Mouse (Mus musculus) G1E (cell line): ENCODE measurements around the gene Foxq1. TPM values are rescaled to one million over a fixed set of nuclear protein-coding genes. Genes with fewer than 3 reads are reported as not detected.

Experiments used
- ATAC-seq: 2 replicates; pipeline ENCODE4 v1.8.0; 2016; ENCODE audit warnings: mild to moderate bottlenecking; ENCODE audit not compliant: insufficient number of reproducible peaks, poor library complexity, low FRiP score, severe bottlenecking; ENCODE audit errors: extremely low read depth
- DNase-seq: peaks from one replicate; pipeline ENCODE4 v3.0.0; 2012; ENCODE audit warnings: low spot score
- H3K27me3 ChIP-seq: 2 replicates; pipeline ENCODE4 v1.6.1; 2012; ENCODE audit warnings: mild to moderate bottlenecking, low read length, inconsistent platforms; ENCODE audit not compliant: insufficient read depth
- H3K36me3 ChIP-seq: replicated peaks from 2 replicates; pipeline ENCODE3; 2012; ENCODE audit warnings: mild to moderate bottlenecking, inconsistent platforms
- H3K4me1 ChIP-seq: 2 replicates; pipeline ENCODE4 v1.6.1; 2012; ENCODE audit warnings: low read depth, low read length, inconsistent platforms, mixed read lengths; ENCODE audit not compliant: insufficient read depth
- H3K4me3 ChIP-seq: 2 replicates; pipeline ENCODE4 v1.5.1; 2012; ENCODE audit warnings: low read depth, mild to moderate bottlenecking, inconsistent platforms, low read length, moderate library complexity, mixed read lengths
- H3K9me3 ChIP-seq: replicated peaks from 2 replicates; pipeline ENCODE4 v1.6.1; 2012; ENCODE audit warnings: inconsistent platforms
- CTCF ChIP-seq: IDR thresholded peaks from 2 replicates; pipeline ENCODE4 v1.5.1; 2012; ENCODE audit warnings: low read depth, low read length, inconsistent platforms, mixed read lengths
- GATA1 ChIP-seq: IDR thresholded peaks from 2 replicates; pipeline ENCODE4 v1.6.1; 2012; ENCODE audit warnings: borderline replicate concordance, low read length, inconsistent platforms, mixed read lengths
- GATA2 ChIP-seq: IDR thresholded peaks from 2 replicates; pipeline ENCODE4 v1.6.1; 2012; ENCODE audit warnings: low read depth, low read length, inconsistent platforms, borderline replicate concordance
- POLR2AphosphoS5 ChIP-seq: IDR thresholded peaks from 2 replicates; pipeline ENCODE4 v1.6.1; 2012; ENCODE audit warnings: low read depth, low read length, inconsistent platforms; ENCODE audit not compliant: insufficient replicate concordance
- TAL1 ChIP-seq: conservative IDR thresholded peaks from 2 replicates; pipeline ENCODE4 v1.6.1; 2012; ENCODE audit warnings: low read depth, low read length, inconsistent platforms, mixed read lengths
- polyA plus RNA-seq: library from polyadenylated mRNA; stranded (reverse); fragments of >175 nt; gene quantifications from 2 replicates; pipeline ENCODE4 v1.2.3, GENCODE M21; 2012
- total RNA-seq, 2 experiments: library from RNA; stranded (forward) in 1 of 2; stranded (reverse) in 1 of 2; fragments of 200-1000 nt in 1 of 2; fragments of >200 nt in 1 of 2; fragmentation: Nextera tagmentation in 1 of 2; gene quantifications; 2 replicates each; pipeline ENCODE4 v1.2.3; 2014 to 2017

Foxq1 gene
- not detected in 2 replicates for total RNA-seq (2014; fragmentation: Nextera tagmentation)
- 0.05 and 0.06 TPM in 2 replicates for total RNA-seq (2017)
- polyA plus RNA-seq: not detected in 2 replicates

DNA sequence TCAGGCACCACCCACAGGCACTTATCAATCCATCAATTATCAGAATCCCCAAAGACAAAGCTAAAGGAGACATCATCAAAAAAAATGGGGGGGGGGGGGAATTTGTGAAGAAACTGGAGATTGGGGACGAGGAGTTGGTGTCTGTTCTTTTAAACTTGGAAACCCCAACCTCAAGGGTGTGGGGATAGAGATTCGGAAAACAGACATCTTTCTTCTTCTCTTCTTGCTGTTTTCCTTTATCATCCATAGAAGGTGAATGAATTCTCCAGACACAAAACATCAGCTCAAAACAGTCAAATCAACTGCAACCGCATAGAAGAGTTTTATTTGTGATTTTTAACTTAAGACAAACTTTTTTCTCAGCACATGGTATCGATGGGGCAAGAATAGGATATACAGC is at the start of gene Foxq1:
Foxq1 (plus strand) TSS at position 301 of the 400 bp plus-strand sequence.
- DNase-seq: no peak
- Histone ChIP-seq H3K27me3 (no peaks in the 10 kb centered on the region), H3K36me3 (no peaks in the 10 kb centered on the region), H3K4me1 (no peaks in the 10 kb centered on the region), H3K9me3 (peaks cover 24% of the 10 kb centered on the region), H3K4me3 (no peak within 1 kb of the TSS)
- no peak for ATAC-seq
- TF ChIP-seq POLR2AphosphoS5 (no peak), CTCF (no peak), GATA2 (no peak), TAL1 (no peak), GATA1 (no peak)

DNA sequence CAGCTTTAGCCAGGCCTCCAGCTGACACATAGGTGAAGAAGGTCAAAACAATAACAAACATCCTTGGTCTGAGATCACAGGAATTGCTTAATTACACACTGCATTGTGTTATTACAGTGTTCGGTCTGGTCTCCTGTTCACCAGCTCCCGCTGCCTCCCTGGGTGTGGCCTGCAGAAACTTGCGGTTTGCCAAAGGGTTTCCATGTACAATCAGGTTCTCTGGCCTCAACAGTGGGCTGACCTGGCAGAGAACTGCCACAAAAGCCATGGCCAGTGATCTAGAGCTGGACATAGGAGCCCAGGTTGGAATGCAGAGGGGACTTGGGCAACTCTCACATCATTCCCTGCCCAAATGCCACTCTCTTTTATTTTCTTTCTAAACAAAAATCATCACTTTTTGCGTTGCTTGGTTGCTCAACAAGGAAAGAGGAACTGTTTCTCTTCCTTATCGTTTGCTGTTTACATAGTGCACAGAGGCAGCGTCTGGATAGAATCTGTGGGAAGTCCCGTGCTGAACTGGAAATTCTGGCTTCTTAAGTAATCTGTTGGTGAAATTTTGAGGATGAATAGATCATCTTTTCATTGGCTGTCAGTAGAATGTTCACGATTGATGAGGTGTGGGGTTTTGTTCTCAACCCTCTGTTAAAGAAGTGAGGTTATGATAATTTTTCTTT is 49.3 kb upstream of the Foxq1 start:
- ATAC-seq (no peak), DNase-seq (no peak)
- Histone ChIP-seq H3K4me3 (no peak overlapping the region), H3K4me1 (no peaks in the 10 kb centered on the region), H3K9me3 (no peaks in the 10 kb centered on the region), H3K36me3 (no peaks in the 10 kb centered on the region), H3K27me3 (no peaks in the 10 kb centered on the region)
- no peak for TF ChIP-seq POLR2AphosphoS5
- TF ChIP-seq GATA1: no peak

DNA sequence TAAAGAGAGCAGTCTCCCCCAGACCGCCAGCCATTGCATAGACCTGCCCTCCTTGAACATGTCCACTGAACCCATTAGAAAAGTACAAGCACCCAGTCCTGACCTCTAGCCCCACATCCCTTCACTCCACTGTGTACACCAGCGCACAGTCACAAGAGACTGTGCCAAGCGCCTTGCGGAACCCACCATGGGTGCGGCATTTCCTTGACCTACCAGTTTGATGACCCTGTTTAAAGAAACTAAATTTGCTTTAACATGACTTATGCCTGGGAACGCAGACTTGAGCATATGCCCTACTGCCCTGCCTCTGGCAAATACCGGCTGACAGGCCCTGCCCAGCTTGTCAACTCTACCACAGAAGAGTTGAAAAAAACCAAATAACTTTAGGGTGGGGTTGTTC is 40.7 kb upstream of the Foxq1 start:
- Histone ChIP-seq H3K9me3 (no peaks in the 10 kb centered on the region), H3K4me3 (no peak overlapping the region), H3K4me1 (no peaks in the 10 kb centered on the region), H3K36me3 (no peaks in the 10 kb centered on the region), H3K27me3 (no peaks in the 10 kb centered on the region)
- no peak for DNase-seq
- ATAC-seq: no peak
- TF ChIP-seq GATA2: no peak
- TF ChIP-seq GATA1: no peak
- TF ChIP-seq CTCF: no peak
- TF ChIP-seq TAL1: no peak
- TF ChIP-seq POLR2AphosphoS5: no peak

DNA sequence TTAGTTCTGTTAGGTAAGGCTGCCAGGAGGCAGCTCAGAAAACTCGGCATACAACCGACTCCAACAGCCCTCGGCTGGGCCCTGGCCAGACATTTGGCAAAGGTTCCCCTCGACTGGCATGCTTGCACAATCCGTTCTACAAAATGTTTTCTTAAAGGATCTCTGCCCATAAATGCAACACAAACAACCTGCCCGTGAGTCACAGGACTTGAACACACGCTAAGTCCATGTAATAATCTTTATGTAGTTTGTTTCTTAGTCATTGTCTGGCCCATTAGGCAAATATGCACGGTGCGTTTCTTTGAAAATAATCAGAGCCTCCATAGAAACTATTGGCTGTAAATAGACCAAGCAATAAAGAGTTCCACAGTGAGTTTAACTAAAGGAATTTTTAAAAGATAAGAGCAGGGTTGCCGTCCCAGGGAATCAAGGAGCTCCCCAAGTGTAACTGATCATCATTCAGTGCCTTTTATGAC is 37.5 kb upstream of the Foxq1 start:
- no peaks in the 10 kb centered on the region for H3K4me1 ChIP-seq
- DNase-seq (no peak), ATAC-seq (no peak)
- no peaks in the 10 kb centered on the region; the same call in 1 of the 2 replicates for H3K27me3 ChIP-seq
- no peak overlapping the region for H3K4me3 ChIP-seq
- no peaks in the 10 kb centered on the region for H3K36me3 ChIP-seq
- H3K9me3 ChIP-seq: no peaks in the 10 kb centered on the region
- no peak for TF ChIP-seq GATA1
- TF ChIP-seq POLR2AphosphoS5: no peak
- TF ChIP-seq GATA2: no peak
- no peak for TF ChIP-seq CTCF
- no peak for TF ChIP-seq TAL1

DNA sequence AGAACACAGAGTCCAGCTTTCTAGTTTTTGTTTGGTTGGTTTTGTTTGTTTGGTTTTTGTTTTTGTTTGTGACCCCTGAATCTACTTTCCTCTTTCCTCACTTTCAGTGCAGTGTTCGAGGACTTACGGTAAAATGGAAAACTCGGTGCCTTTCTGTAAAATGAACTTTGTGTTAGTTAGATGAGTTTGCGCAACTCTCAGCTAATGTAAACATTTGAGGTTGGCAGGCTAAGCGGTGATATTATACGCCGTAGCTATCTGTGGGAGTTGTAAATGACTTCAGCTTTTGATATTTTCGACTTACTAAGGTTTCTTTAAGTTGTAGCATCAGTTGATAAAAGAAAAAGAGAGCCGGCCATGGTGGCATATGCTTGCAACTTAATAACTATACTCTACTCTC is 37.0 kb upstream of the Foxq1 start:
- ATAC-seq (no peak), DNase-seq (no peak)
- Histone ChIP-seq H3K36me3 (no peaks in the 10 kb centered on the region), H3K9me3 (no peaks in the 10 kb centered on the region), H3K4me3 (no peak overlapping the region), H3K4me1 (no peaks in the 10 kb centered on the region), H3K27me3 (no peaks in the 10 kb centered on the region; the same call in 1 of the 2 replicates)
- TF ChIP-seq POLR2AphosphoS5 (no peak), CTCF (no peak), GATA2 (no peak), GATA1 (no peak), TAL1 (no peak)

DNA sequence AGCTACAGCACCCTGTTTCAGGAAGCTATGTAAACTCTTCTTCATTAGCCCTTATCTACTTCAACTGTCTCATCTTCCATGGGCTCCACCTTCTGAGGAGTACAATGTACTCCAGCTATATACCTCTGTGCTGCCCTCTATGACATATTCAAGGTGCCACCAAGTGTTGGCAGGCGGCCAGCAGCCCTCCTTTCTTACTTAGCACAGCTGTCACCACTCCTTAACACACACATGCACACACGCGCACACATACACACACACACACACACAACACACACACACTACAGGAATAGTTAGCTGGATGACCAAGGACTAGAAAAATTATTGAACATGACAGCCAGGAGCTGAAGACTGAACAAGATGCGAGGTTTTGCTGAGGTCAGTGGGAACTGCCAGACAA is 31.0 kb upstream of the Foxq1 start:
- TF ChIP-seq POLR2AphosphoS5 (no peak), GATA1 (no peak), CTCF (no peak), GATA2 (no peak), TAL1 (no peak)
- DNase-seq: no peak

DNA sequence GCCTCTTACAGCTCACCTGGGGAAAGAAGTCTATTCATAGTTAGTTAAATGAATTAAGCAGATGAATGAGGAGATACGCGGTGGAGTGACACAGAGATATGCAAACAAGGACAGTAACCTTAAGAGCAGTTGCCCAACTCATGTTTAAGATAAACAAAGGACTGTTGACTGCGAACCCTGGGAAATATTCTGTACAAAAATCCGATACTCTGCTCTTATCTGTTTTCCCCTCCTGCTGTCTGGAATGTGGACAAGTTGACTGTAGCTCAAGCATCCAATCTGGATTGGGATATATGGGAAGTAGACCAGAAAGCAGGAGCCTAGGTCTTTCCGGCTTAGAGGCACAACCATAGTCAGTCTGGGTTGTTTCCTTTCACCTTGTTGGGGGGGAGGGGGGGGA is 24.7 kb upstream of the Foxq1 start:
- no peaks in the 10 kb centered on the region for H3K36me3 ChIP-seq
- no peak for TF ChIP-seq GATA1
- no peak for TF ChIP-seq CTCF
- TF ChIP-seq POLR2AphosphoS5: no peak
- no peak for TF ChIP-seq TAL1
- TF ChIP-seq GATA2: no peak

More for the DNA sequence above, 31.0 kb upstream of the Foxq1 start:
- no peak for ATAC-seq
- H3K9me3 ChIP-seq: no peaks in the 10 kb centered on the region
- no peaks in the 10 kb centered on the region for H3K36me3 ChIP-seq
- no peaks in the 10 kb centered on the region; the same call in 1 of the 2 replicates for H3K27me3 ChIP-seq
- no peak overlapping the region for H3K4me3 ChIP-seq
- no peaks in the 10 kb centered on the region for H3K4me1 ChIP-seq

More for the DNA sequence above, 24.7 kb upstream of the Foxq1 start:
- no peak for DNase-seq
- H3K9me3 ChIP-seq: no peaks in the 10 kb centered on the region
- H3K27me3 ChIP-seq: peaks cover 5% of the 10 kb centered on the region
- no peak overlapping the region for H3K4me3 ChIP-seq
- H3K4me1 ChIP-seq: peaks cover 2% of the 10 kb centered on the region; the same call in 1 of the 2 replicates
- no peak for ATAC-seq
